Comparison of ENCODE assay signal across 30 mouse cellular contexts in genomic region chr16:86090175-86090574, GRCm38 (mm10).
"Had no signal": no experiment of that assay in that cellular context is flagged by ENCODE, and none has a peak within 500 bp of the region (broad histone marks: within the 10 kb centered on the region; RNA-seq: fewer than 3 reads in every experiment).

No protein-coding gene starts in this region.

- DNase-seq: layer of hippocampus, postnatal 36 days; left cerebral cortex, postnatal 4 days; liver; liver, embryonic 13.5 days; liver, postnatal 0 days; lung, adult 18-20 months; lung, adult 2 months; lung, embryonic 14.5 days; lung, postnatal 10 days; lung, postnatal 14 days; lung, postnatal 36 days; lung, postnatal 4 days; midbrain, embryonic 14.5 days had no signal

- H3K9ac ChIP-seq: limb, embryonic 15.5 days; liver, embryonic 12.5 days; liver, embryonic 13.5 days; liver, embryonic 14.5 days; liver, embryonic 15.5 days; liver, postnatal 0 days; lung, embryonic 14.5 days; lung, embryonic 15.5 days; midbrain, embryonic 12.5 days; midbrain, embryonic 13.5 days; midbrain, embryonic 15.5 days; neural tube, embryonic 12.5 days had no signal

- H3K4me1 ChIP-seq: limb, embryonic 15.5 days; liver, embryonic 12.5 days; liver, embryonic 13.5 days; liver, embryonic 15.5 days; lung, embryonic 15.5 days; megakaryocyte, embryonic 14.5 days; midbrain, embryonic 10.5 days; midbrain, embryonic 12.5 days; midbrain, embryonic 13.5 days; midbrain, embryonic 15.5 days; neural tube, embryonic 12.5 days had no signal

- H3K4me3 ChIP-seq: left cerebral cortex, adult 2 months; limb, embryonic 15.5 days; liver, embryonic 12.5 days; liver, embryonic 13.5 days; liver, embryonic 15.5 days; lung, embryonic 15.5 days; megakaryocyte, embryonic 14.5 days; midbrain, embryonic 10.5 days; midbrain, embryonic 12.5 days; midbrain, embryonic 13.5 days; midbrain, embryonic 15.5 days; myocyte; neural tube, embryonic 12.5 days had no signal

- H3K27ac ChIP-seq: left cerebral cortex, adult 2 months; limb, embryonic 15.5 days; liver, embryonic 12.5 days; liver, embryonic 13.5 days; liver, embryonic 14.5 days; liver, embryonic 15.5 days; lung, embryonic 15.5 days; macrophage; midbrain, embryonic 10.5 days; midbrain, embryonic 12.5 days; midbrain, embryonic 13.5 days; midbrain, embryonic 15.5 days; neural tube, embryonic 12.5 days had no signal

- ATAC-seq: liver, embryonic 12.5 days; liver, postnatal 0 days; lung, postnatal 0 days; midbrain, embryonic 13.5 days; midbrain, embryonic 15.5 days; midbrain, embryonic 16.5 days had no signal

- H3K9me3 ChIP-seq: limb, embryonic 15.5 days; liver, embryonic 12.5 days; liver, embryonic 13.5 days; liver, embryonic 15.5 days; lung, embryonic 15.5 days; midbrain, embryonic 10.5 days; midbrain, embryonic 12.5 days; midbrain, embryonic 13.5 days; midbrain, embryonic 15.5 days; neural tube, embryonic 12.5 days had no signal

- H3K36me3 ChIP-seq: limb, embryonic 15.5 days; liver, embryonic 12.5 days; liver, embryonic 13.5 days; liver, embryonic 15.5 days; lung, embryonic 15.5 days; midbrain, embryonic 10.5 days; midbrain, embryonic 12.5 days; midbrain, embryonic 13.5 days; midbrain, embryonic 15.5 days; neural tube, embryonic 12.5 days had no signal

- H3K27me3 ChIP-seq: limb, embryonic 15.5 days; liver, embryonic 12.5 days; liver, embryonic 13.5 days; liver, embryonic 15.5 days; lung, embryonic 15.5 days; megakaryocyte, embryonic 14.5 days; midbrain, embryonic 12.5 days; midbrain, embryonic 13.5 days; midbrain, embryonic 15.5 days; neural tube, embryonic 12.5 days had no signal

- H3K4me2 ChIP-seq: limb, embryonic 15.5 days; liver, embryonic 12.5 days; liver, embryonic 13.5 days; liver, embryonic 15.5 days; lung, embryonic 14.5 days; lung, embryonic 15.5 days; midbrain, embryonic 11.5 days; midbrain, embryonic 12.5 days; midbrain, embryonic 13.5 days; midbrain, embryonic 15.5 days; neural tube, embryonic 12.5 days had no signal
